Mouse (Mus musculus) T-helper 2 cell (primary cell): ENCODE measurements at regions not wholly inside any gene's neighbourhood (a gene's known extent, or its start where the extent isn't known, plus 50 kb on each side); places are given as distances from the start of the nearest gene placed in this dataset.

ENCODE experiments used
- in situ Hi-C: fragments of 300-600 bp; cut with MboI, MseI; formaldehyde crosslinking; loops from one replicate; pipeline ENCODE4 v1.15.1; 2025; ENCODE audit warnings: high pct_unique_total_duplicates

DNA sequence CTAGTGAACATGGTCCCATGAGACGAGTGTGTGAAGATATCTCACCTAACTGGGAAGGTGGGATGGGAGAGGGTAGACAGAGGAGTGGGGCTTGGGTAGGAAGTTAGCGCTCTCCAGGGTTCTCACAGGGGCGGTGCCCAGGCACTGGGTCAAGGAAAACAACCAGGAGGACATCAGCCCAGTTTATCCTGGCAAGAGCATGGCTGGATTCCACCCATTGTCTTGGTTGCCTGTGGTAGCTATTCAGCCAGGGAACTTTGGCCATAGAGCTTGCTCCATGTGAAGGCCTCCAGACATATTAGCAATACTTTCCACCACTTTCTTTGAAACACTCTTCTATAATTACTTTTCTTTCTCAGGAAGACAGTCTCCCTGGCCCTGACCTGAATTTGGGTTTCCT lies 131.4 kb downstream of the 1700020N01Rik start:
- in situ Hi-C loops: no loop called here

DNA sequence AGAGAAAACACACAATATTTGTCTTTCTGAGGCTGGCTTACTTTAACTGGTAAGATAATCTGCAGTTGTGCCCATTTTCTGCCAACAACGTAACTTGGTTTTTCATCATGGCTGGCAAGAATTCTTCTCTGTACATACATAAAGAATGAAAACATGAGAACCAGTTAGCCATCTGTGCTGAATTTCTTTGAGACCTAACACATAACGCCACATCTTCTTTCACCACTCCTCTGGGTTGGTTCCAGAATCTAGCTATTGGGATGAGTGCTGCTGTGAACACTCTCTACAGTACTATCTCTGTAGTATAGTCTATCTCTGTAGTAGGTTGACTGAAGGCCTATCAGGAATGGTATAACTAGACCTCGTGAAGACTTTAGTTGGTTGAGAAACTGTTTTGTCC lies 132.1 kb downstream of the 1700020N01Rik start:
- in situ Hi-C loops: loop anchor here (25.0 kb wide), 1 partner anchor 1737 kb away; no protein-coding TSS in a partner anchor

GRCm38 (mm10) chr10:21740256-21740655 lies 141.7 kb upstream of the Sgk1 start:
- in situ Hi-C loops: loop anchor here (25.0 kb wide), 1 partner anchor 1722 kb away; no protein-coding TSS in a partner anchor

- in situ Hi-C loops: loop anchor here (25.0 kb wide), 1 partner anchor 1721 kb away; no protein-coding TSS in a partner anchor
These were observed 140.4 kb upstream of the Sgk1 start for GRCm38 (mm10) chr10:21741575-21741974.

GRCm38 (mm10) chr10:21741976-21742745 lies 139.8 kb upstream of the Sgk1 start:
- in situ Hi-C loops: loop anchor here (25.0 kb wide), 1 partner anchor 1720 kb away; no protein-coding TSS in a partner anchor

- in situ Hi-C loops: loop anchor here (25.0 kb wide), 1 partner anchor 1719 kb away; no protein-coding TSS in a partner anchor
These were observed 138.6 kb upstream of the Sgk1 start for GRCm38 (mm10) chr10:21743396-21743795.

- in situ Hi-C loops: loop anchor here (25.0 kb wide), 1 partner anchor 1718 kb away; no protein-coding TSS in a partner anchor
These were observed 137.5 kb upstream of the Sgk1 start for GRCm38 (mm10) chr10:21744341-21744955.

DNA sequence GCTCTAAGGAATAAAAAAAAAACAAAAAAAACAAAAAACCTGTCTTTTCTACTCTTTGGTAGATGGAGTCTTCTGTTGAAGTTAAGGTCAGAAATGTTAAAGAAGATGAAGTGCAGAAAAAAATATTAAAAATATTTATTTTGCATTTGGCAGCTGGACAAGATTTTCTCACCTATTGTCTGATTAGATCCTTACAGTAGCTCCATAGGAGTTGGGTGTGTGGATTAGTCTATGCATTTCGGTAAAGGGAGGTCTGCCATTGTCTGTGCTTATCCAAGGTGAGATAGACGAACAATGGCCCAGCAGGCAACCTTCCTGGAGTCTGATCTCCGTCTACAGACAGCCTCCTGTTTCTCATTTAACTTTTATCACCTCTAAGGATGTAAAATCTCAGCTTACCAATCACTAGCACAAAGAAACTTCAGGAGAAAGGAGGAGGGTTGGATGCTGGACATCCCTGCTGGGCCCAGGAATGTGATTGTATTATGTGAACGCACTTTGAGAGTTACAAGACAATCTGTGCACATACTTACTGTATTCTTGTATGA lies 136.0 kb upstream of the Sgk1 start:
- in situ Hi-C loops: loop anchor here (25.0 kb wide), 1 partner anchor 1716 kb away; no protein-coding TSS in a partner anchor

DNA sequence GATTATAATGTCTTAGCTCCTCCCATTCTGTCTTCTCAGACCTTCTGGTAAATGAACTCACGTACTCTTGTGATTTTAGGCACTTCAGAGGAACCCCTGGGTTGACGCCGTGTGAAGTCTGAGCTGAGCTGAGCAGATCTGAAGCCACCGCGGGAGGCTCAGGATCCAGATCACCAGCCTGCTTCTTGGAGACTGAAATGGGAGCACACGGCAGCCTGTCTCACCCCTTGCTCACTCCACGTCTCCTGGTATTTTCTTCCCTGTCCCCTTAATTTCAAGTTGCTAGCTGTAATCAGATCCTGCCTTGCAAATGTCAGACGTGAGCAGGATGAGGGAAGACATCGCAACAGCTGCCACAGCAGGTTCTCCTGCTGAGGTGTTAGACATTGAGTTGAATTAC lies 135.3 kb upstream of the Sgk1 start:
- in situ Hi-C loops: loop anchor here (25.0 kb wide), 1 partner anchor 1716 kb away; no protein-coding TSS in a partner anchor

GRCm38 (mm10) chr10:21751326-21751725 lies 130.7 kb upstream of the Sgk1 start:
- in situ Hi-C loops: no loop called here

- in situ Hi-C loops: no loop called here
These were observed 129.6 kb upstream of the Sgk1 start for GRCm38 (mm10) chr10:21752392-21752791.

- in situ Hi-C loops: loop anchor here (5.0 kb wide), 1 partner anchor 63 kb away; no protein-coding TSS in a partner anchor
These were observed 127.0 kb upstream of the Sgk1 start for GRCm38 (mm10) chr10:21754763-21755548.

GRCm38 (mm10) chr10:21755717-21756116 lies 126.3 kb upstream of the Sgk1 start:
- in situ Hi-C loops: loop anchor here (5.0 kb wide), 1 partner anchor 63 kb away; no protein-coding TSS in a partner anchor

- in situ Hi-C loops: loop anchor here (5.0 kb wide), 1 partner anchor 65 kb away; no protein-coding TSS in a partner anchor
These were observed 125.2 kb upstream of the Sgk1 start for GRCm38 (mm10) chr10:21756811-21757210.

DNA sequence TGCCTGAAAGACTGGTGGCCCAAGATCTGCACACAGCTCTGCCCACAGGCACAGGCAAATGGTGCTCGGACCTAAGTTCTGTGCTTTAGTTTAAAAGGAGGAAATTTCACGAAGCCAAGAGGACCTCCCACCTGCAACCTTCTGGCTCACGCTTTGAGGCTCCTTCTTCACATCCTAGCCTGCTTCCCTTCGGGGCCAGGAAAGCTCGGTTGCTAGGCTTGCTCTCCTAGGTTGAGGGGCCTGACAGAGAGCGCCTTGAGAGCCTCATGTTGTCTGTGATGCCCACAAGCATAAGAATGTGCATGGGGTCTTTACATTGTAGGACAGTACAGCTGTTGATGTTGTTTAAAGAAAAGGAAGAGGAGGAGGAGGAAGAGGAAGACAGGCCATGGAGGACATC lies 123.9 kb upstream of the Sgk1 start:
- in situ Hi-C loops: loop anchor here (5.0 kb wide), 1 partner anchor 66 kb away; no protein-coding TSS in a partner anchor

DNA sequence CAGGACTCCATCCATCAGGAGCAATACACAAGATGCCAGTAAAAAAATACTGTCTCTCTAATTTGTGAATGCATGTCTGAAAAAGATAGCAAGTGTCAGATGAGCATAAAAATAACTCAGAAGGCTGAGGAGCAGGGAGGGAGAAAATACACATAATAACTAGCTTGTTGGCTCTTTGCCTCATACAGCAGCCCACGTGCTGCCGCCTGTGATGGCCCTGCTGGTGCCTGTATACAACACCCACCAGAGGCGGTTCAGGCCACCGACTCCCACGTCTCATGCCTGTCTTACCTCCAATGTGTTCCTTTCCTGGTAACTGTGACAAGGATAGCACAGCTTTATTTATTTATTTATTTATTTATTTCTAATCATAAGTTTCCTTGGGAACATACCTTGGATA lies 119.5 kb upstream of the Sgk1 start:
- in situ Hi-C loops: no loop called here

- in situ Hi-C loops: no loop called here
These were observed 118.7 kb upstream of the Sgk1 start for GRCm38 (mm10) chr10:21763017-21763964.

DNA sequence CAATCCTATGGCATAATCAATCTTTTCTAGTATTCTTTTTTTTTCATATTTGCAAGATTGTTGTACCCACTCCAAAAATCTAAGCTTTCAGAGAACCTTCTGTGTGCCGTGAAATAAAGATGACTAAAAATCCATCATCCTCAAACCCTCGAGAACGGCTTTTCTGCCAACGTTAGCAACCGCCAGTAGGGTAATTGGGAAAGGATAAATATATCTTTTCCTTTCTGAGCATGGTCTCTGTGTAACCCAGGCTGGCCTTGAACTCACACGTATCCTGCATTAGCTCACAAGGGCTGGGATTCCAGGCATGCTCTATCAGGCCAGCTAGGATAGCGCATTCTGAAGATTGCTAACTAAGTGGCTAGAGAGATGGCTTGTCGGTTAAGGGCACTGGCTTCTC lies 117.9 kb upstream of the Sgk1 start:
- in situ Hi-C loops: no loop called here

DNA sequence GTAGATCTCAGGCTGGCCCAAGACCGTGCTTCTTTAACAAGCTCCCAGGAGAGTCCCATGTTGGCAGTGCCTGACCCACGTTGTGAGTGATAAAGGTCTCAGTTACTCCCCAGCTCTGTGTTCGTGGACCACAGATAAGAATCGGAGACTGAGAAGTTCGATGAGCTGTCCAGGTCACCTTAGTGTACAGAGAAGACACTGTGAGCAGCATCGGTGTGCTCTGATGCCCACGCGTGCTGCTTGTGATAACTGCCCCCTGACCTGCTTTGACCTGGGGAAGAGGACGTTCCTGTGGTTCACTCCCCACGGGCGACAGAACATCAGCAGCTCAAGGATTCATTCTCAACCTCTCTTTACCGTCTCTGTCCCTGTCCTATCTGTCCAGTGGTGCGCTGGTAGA lies 117.1 kb upstream of the Sgk1 start:
- in situ Hi-C loops: no loop called here

GRCm38 (mm10) chr10:21773548-21773947 lies 108.4 kb upstream of the Sgk1 start:
- in situ Hi-C loops: no loop called here
